Mouse (Mus musculus) cerebellum, adult 2 months (tissue): Measurements from ENCODE around the gene Gm43720.

Source experiments
- CTCF ChIP-seq: fragments of 200-500 bp; IDR thresholded peaks from 2 replicates; pipeline ENCODE4 v1.5.1; 2011; ENCODE audit warnings: low read depth, mild to moderate bottlenecking, control low read depth, low read length, moderate library complexity, borderline replicate concordance; ENCODE audit not compliant: insufficient read depth
- POLR2A ChIP-seq: fragments of 200-500 bp; IDR thresholded peaks from 2 replicates; pipeline ENCODE4 v1.6.1; 2011; ENCODE audit warnings: low read length, control low read depth, borderline replicate concordance; ENCODE audit not compliant: insufficient read depth

GRCm38 (mm10) chr5:138225700-138226099 lies 54.1 kb downstream of the Gm43720 start, which contains the start of gene Nxpe5:
- no peak for TF ChIP-seq POLR2A
- TF ChIP-seq CTCF = no peak
